11 mouse cellular contexts compared by ENCODE assay signal in genomic region chr6:49211596-49211995, GRCm38 (mm10). TPM values are rescaled to one million over a fixed set of nuclear protein-coding genes. Genes with fewer than 3 reads are reported as not detected.
DNase-seq lines count a peak whose midpoint lies in the region; ATAC-seq and TF ChIP-seq lines count a peak whose summit lies in the region.
"Had no signal": no experiment of that assay in that cellular context is flagged by ENCODE, and none has a peak within 500 bp of the region (broad histone marks: within the 10 kb centered on the region; RNA-seq: fewer than 3 reads in every experiment).

No protein-coding gene starts in this region.

- H3K4me3 ChIP-seq in heart, embryonic 10.5 days, result peak overlapping the region; percentile 99
- no peak overlapping the region for H3K4me3 ChIP-seq in lung, postnatal 0 days (ENCODE audit: low read depth, low read length)
- 0 out of 2 replicates have a peak overlapping the region, but pooled peaks have one; percentile 11 for H3K4me3 ChIP-seq in limb, embryonic 12.5 days (replicated peaks)
- peak overlapping the region; percentile 11; the same call in 1 of the 2 replicates for H3K4me3 ChIP-seq in stomach, embryonic 14.5 days (ENCODE audit: low read depth, low read length)

- no peaks in the 10 kb centered on the region for H3K27me3 ChIP-seq in heart, embryonic 10.5 days (ENCODE audit: insufficient read depth, poor library complexity, severe bottlenecking)
- H3K27me3 ChIP-seq in lung, postnatal 0 days (replicated peaks; ENCODE audit: insufficient read depth, low read length), result no peaks in the 10 kb centered on the region
- H3K27me3 ChIP-seq in limb, embryonic 12.5 days, result no peaks in the 10 kb centered on the region
- H3K27me3 ChIP-seq in stomach, embryonic 14.5 days (ENCODE audit: control insufficient read depth, insufficient read depth, low read length), result no peaks in the 10 kb centered on the region

- H3K36me3 ChIP-seq in heart, embryonic 10.5 days, result peaks cover 6% of the 10 kb centered on the region
- H3K36me3 ChIP-seq in lung, postnatal 0 days (ENCODE audit: insufficient read depth, low read length), result no peaks in the 10 kb centered on the region
- H3K36me3 ChIP-seq in limb, embryonic 12.5 days, result peaks cover 14% of the 10 kb centered on the region
- peaks cover 4% of the 10 kb centered on the region; the same call in 1 of the 2 replicates for H3K36me3 ChIP-seq in stomach, embryonic 14.5 days (ENCODE audit: control insufficient read depth, insufficient read depth, low read length)

- peaks cover 49% of the 10 kb centered on the region for H3K4me1 ChIP-seq in heart, embryonic 10.5 days
- H3K4me1 ChIP-seq in lung, postnatal 0 days (ENCODE audit: insufficient read depth, low read depth, low read length), result peaks cover 12% of the 10 kb centered on the region; the same call in 1 of the 2 replicates
- H3K4me1 ChIP-seq in limb, embryonic 12.5 days (replicated peaks), result peaks cover 35% of the 10 kb centered on the region
- peaks cover 37% of the 10 kb centered on the region for H3K4me1 ChIP-seq in stomach, embryonic 14.5 days (ENCODE audit: control insufficient read depth, insufficient read depth, low read length)

- TF ChIP-seq CTCF in lung, postnatal 0 days (IDR thresholded peaks at IDR 0.05), result no peak

- no peak for TF ChIP-seq EP300 in lung, postnatal 0 days (IDR thresholded peaks at IDR 0.05)

- no peak overlapping the region; the same call in 1 of the 2 replicates for H3K4me2 ChIP-seq in lung, postnatal 0 days (replicated peaks; ENCODE audit: low read depth, low read length)
- H3K4me2 ChIP-seq in limb, embryonic 12.5 days, result peak overlapping the region; percentile 54
- H3K4me2 ChIP-seq in stomach, embryonic 14.5 days (replicated peaks; ENCODE audit: low read depth, low read length), result peak overlapping the region; percentile 89

- ATAC-seq in lung, postnatal 0 days, result no peak
- ATAC-seq in limb, embryonic 12.5 days (ENCODE audit: insufficient number of reproducible peaks, insufficient read depth, low FRiP score, low TSS enrichment, low read depth), result no peak
- no peak for ATAC-seq in stomach, embryonic 14.5 days (ENCODE audit: insufficient number of reproducible peaks, insufficient read depth, low FRiP score, low read depth)
- no peak for ATAC-seq in inflammation-experienced regulatory T-cells, adult 6 months

- H3K9ac ChIP-seq in lung, postnatal 0 days (replicated peaks; ENCODE audit: low read depth), result no peak overlapping the region
- H3K9ac ChIP-seq in limb, embryonic 12.5 days (replicated peaks), result no peak overlapping the region
- 0 out of 2 replicates have a peak overlapping the region, but pooled peaks have one; percentile 6 for H3K9ac ChIP-seq in stomach, embryonic 14.5 days (replicated peaks; ENCODE audit: low read depth, low read length)

- H3K27ac ChIP-seq in heart, embryonic 10.5 days, result peak overlapping the region; percentile 99
- H3K27ac ChIP-seq in lung, postnatal 0 days (ENCODE audit: low read length), result no peak overlapping the region
- 0 out of 2 replicates have a peak overlapping the region, but pooled peaks have one; percentile 53 for H3K27ac ChIP-seq in limb, embryonic 12.5 days
- H3K27ac ChIP-seq in stomach, embryonic 14.5 days (ENCODE audit: low read length), result peak overlapping the region; percentile 16; the same call in 1 of the 2 replicates

- DNase-seq in heart, embryonic 10.5 days (ENCODE audit: low spot score), result peak; percentile 54
- DNase-seq in heart, adult 18-20 months, result no peak
- DNase-seq in lung, postnatal 0 days (ENCODE audit: low spot score), result peak; percentile 31
- DNase-seq in lung, postnatal 25 days (ENCODE audit: low spot score), result no peak
- DNase-seq in testis, postnatal 10 days (ENCODE audit: low spot score), result no peak
- DNase-seq: gastrocnemius, postnatal 10 days; kidney, postnatal 25 days; thymus, adult 2 months had no signal

- H3K9me3 ChIP-seq in heart, embryonic 10.5 days, result no peaks in the 10 kb centered on the region
- H3K9me3 ChIP-seq in lung, postnatal 0 days (ENCODE audit: low read length), result no peaks in the 10 kb centered on the region
- no peaks in the 10 kb centered on the region for H3K9me3 ChIP-seq in limb, embryonic 12.5 days
- no peaks in the 10 kb centered on the region for H3K9me3 ChIP-seq in stomach, embryonic 14.5 days (ENCODE audit: control insufficient read depth, low read depth, low read length)

- 47% methylated on average over 5 of the region's 5 CpGs for WGBS in heart, embryonic 10.5 days
- WGBS in lung, postnatal 0 days, result 38% methylated on average over 5 of the region's 5 CpGs
- WGBS in limb, embryonic 12.5 days, result 27% methylated on average over 5 of the region's 5 CpGs
- 23% methylated on average over 5 of the region's 5 CpGs for WGBS in stomach, embryonic 14.5 days

RNA-seq across cellular contexts. Expression of gene Igf2bp3, which starts 3.2 kb away (rescaled TPM):
- polyA plus RNA-seq in heart, embryonic 10.5 days (2016; fragmentation: Nextera tagmentation; extraction: Ambion mirVana), result 80.6 and 96.1 TPM in 2 replicates
- total RNA-seq in heart, adult 18-20 months (2021), result not detected
- polyA plus RNA-seq in lung, postnatal 0 days (2015; fragmentation: Nextera tagmentation; extraction: Ambion mirVana), result 20.8 and 23.7 TPM in 2 replicates
- 114 and 122 TPM in 2 replicates for polyA plus RNA-seq in limb, embryonic 12.5 days (2016; fragmentation: Nextera tagmentation; extraction: Ambion mirVana)
- polyA plus RNA-seq in stomach, embryonic 14.5 days (2014; fragmentation: Nextera tagmentation; extraction: Ambion mirVana), result 85.5 and 86.8 TPM in 2 replicates
- 1 to 10 TPM; 4.6 to 5.2 (median 5.1) TPM for polyA plus RNA-seq in inflammation-experienced regulatory T-cells, adult 6 months (2017; shearing (Covaris generic))

RNA-seq across cellular contexts. Expression of gene Tra2a, which starts 52.2 kb away (rescaled TPM):
- 63.9 and 87.2 TPM in 2 replicates for polyA plus RNA-seq in heart, embryonic 10.5 days (2016; fragmentation: Nextera tagmentation; extraction: Ambion mirVana)
- total RNA-seq in heart, adult 18-20 months (2021), result 10 to 100 TPM; 26.2 to 29.9 TPM
- polyA plus RNA-seq in lung, postnatal 0 days (2015; fragmentation: Nextera tagmentation; extraction: Ambion mirVana), result 45.3 and 72.6 TPM in 2 replicates
- polyA plus RNA-seq in limb, embryonic 12.5 days (2016; fragmentation: Nextera tagmentation; extraction: Ambion mirVana), result 151 and 169 TPM in 2 replicates
- polyA plus RNA-seq in stomach, embryonic 14.5 days (2014; fragmentation: Nextera tagmentation; extraction: Ambion mirVana), result 61.2 and 65.1 TPM in 2 replicates
- 10 to 100 TPM; 30.2 to 49.2 (median 34.7) TPM for polyA plus RNA-seq in inflammation-experienced regulatory T-cells, adult 6 months (2017; shearing (Covaris generic))

Comparison
In these comparisons a context has a peak if more than half of its experiments do, and no peak if none do; other contexts are left out.
1. DNase-seq: peak in heart, embryonic 10.5 days (single experiment) and lung, postnatal 0 days (single experiment); none in heart, adult 18-20 months (0 of 2), lung, postnatal 25 days (single experiment) and testis, postnatal 10 days (single experiment).